Mouse (Mus musculus): Measurements from ENCODE around the gene Ltbp2.

Ltbp2 gene

DNA sequence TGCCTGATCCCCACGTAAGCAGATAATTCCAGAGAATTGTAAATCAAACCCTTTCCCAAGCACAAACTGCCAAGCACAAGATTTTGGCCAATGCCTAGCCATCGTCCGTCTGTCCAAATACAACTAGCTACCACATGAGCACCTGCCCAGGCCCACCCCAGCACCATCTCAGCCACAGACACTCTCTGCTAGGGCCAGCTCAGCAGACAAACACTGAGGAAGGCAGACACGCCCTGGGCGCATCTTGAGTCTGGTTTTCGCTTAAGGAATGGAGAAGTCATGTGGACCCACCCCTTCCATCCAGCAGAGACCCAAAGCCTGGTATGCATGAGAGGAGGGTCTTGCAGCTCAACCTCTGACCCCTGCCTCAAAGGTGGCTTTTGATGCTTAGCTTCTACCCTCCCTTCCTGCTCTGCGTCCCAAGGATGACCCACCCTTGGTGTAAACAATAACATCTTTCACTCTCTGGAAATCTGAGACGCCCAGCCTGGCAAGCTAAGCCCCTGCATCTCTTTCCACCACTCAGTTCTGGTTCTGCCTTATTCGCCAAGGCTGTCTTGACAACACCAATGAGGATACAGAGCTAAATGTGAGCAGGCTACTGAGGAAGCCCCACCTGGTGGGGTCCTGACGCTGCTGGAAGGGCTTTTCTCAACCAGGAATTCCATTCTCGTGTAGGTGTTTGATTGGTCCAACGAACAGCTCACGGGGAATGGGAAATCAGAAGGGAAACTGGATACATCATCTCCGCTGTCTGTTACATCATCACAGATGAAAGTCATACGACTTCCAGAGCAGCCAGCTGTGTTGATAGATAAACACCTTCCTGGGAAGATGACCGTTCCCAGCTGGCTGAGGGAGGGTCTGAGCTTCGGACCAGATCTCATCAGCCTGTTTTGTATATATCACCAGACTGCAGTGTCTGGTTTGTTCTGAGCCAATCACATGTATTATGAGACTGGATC lies 17.9 kb downstream of the Ltbp2 start:
- no peak for TF ChIP-seq GATA4 (IDR thresholded peaks at IDR 0.05; ENCODE audit: insufficient replicate concordance, low read length)

GRCm38 (mm10) chr12:84857706-84858105 lies 18.6 kb downstream of the Ltbp2 start:
- no peak for TF ChIP-seq GATA4 (IDR thresholded peaks at IDR 0.05; ENCODE audit: insufficient replicate concordance, low read length)

- no peak for TF ChIP-seq GATA4 (IDR thresholded peaks at IDR 0.05; ENCODE audit: insufficient replicate concordance, low read length)
Measured at GRCm38 (mm10) chr12:84856532-84856931, 19.8 kb downstream of the Ltbp2 start.

DNA sequence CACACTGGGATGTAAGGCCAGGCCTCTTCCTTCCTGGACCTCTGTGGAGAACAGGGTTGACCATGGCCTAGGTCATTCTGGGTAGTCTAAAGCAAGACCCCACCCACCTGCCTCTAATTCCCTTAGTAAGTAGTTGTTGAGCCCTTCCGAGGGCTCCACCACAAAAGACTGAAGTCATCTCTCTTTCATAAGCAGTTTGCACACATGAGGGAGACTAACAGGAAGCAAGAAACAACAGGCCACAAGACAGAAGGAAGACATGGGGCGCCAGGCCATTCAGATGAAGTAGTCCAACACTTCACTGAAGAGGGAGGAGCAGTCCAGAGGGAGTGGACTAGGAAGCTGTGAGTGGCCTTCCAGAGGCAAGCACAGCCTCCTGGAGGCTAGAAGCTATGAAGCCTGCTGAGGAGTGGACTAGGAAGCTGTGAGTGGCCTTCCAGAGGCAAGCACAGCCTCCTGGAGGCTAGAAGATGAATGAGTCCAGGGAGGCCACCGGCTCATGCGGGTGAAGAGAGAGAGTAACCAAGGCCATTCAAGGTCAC lies 21.2 kb downstream of the Ltbp2 start:
- TF ChIP-seq GATA4 (IDR thresholded peaks at IDR 0.05; ENCODE audit: insufficient replicate concordance, low read length), result no peak

DNA sequence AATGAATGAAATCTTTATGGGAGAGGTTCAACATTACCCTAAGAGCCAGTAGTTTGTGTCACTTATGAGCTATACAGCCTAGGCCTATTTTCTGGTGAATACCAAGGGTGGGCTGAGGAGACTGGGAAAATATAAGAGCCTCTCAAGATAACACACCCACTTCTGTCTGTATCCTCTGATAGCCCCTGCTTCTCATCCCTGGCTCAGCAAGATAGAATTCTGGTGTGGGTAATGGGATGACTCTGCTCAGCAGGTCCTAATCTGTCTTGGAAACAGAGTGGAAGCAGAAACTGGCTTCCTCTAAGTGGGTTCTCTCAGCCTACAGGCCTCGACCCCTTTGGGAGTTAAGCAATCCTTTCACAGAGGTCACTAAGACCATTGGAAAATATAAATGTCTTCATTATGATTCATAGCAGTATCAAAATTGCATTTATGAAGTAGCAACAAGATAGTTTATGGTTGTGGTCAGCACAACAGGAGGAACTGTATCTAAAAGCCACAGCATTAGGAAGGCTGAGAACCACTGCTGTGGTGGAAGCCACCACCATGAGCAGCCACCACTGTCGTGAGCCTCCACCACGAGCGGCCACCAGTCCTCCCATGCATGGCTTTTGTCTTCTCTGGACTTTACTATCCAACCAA lies 21.8 kb downstream of the Ltbp2 start:
- no peak for TF ChIP-seq GATA4 (IDR thresholded peaks at IDR 0.05; ENCODE audit: insufficient replicate concordance, low read length)

GRCm38 (mm10) chr12:84851403-84852040 lies 24.8 kb downstream of the Ltbp2 start:
- TF ChIP-seq GATA4 (IDR thresholded peaks at IDR 0.05; ENCODE audit: insufficient replicate concordance, low read length), result no peak

- TF ChIP-seq GATA4 (IDR thresholded peaks at IDR 0.05; ENCODE audit: insufficient replicate concordance, low read length), result no peak
Measured at GRCm38 (mm10) chr12:84847882-84848281, 28.4 kb downstream of the Ltbp2 start.

- no peak for TF ChIP-seq GATA4 (IDR thresholded peaks at IDR 0.05; ENCODE audit: insufficient replicate concordance, low read length)
Measured at GRCm38 (mm10) chr12:84847480-84847879, 28.9 kb downstream of the Ltbp2 start.

GRCm38 (mm10) chr12:84846594-84847014 lies 29.7 kb downstream of the Ltbp2 start:
- no peak for TF ChIP-seq GATA4 (IDR thresholded peaks at IDR 0.05; ENCODE audit: insufficient replicate concordance, low read length)

GRCm38 (mm10) chr12:84842706-84843105 lies 33.6 kb downstream of the Ltbp2 start:
- no peak for TF ChIP-seq GATA4 (IDR thresholded peaks at IDR 0.05; ENCODE audit: insufficient replicate concordance, low read length)

GRCm38 (mm10) chr12:84841158-84842140 lies 34.9 kb downstream of the Ltbp2 start:
- no peak for TF ChIP-seq GATA4 (IDR thresholded peaks at IDR 0.05; ENCODE audit: insufficient replicate concordance, low read length)

DNA sequence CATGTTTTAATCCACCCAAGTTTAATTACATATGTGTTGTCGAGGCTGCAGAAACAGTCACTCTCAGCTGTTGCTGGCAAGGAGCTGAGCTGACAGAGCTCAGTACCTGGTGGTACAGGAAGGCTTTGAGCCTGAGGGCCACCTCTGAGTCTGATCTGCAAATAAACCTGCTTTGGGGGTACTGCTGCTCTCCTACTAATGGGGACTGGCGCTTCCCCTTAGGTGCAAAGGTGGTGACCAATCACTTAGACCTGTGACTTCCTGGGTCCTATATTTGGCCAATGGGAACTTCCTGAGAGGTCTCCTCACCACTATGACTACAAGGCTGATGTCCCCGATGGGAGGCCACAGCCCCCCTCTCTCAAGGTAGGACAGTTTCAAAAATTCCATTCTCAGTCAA lies 35.6 kb downstream of the Ltbp2 start:
- no peak for TF ChIP-seq GATA4 (IDR thresholded peaks at IDR 0.05; ENCODE audit: insufficient replicate concordance, low read length)

GRCm38 (mm10) chr12:84839965-84840364 lies 36.4 kb downstream of the Ltbp2 start:
- TF ChIP-seq GATA4 (IDR thresholded peaks at IDR 0.05; ENCODE audit: insufficient replicate concordance, low read length), result no peak

DNA sequence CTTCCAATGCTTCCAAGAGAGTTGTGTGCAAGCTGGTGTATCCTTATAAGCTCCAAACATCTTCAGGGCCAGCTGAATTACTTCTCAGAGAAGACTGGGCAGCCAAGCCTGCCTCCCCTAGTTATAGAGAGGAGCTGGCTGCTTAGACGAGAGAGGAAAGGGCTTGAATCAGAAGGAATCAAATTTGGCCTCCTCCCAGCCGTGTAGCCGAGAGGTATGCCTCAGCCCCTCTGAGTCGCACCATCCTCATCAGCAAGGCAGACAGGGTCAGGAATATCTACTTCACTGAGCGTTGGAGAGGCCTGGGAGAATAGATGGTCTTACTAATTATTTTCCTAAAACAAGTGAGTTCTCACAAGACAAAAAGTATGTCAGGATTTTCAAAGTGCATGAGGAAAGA lies 40.7 kb downstream of the Ltbp2 start:
- no peak for TF ChIP-seq GATA4 (IDR thresholded peaks at IDR 0.05; ENCODE audit: insufficient replicate concordance, low read length)

Data from liver, adult (tissue).